Mouse (Mus musculus) liver, embryonic 16.5 days (tissue): ENCODE measurements around the gene Klf2. TPM values are rescaled to one million over a fixed set of nuclear protein-coding genes. Genes with fewer than 3 reads are reported as not detected.

ENCODE experiments used
- ATAC-seq: fragments of 200-750 bp; cut with Nextera tagmentation; 2 replicates; pipeline ENCODE4 v1.8.0; 2017; ENCODE audit warnings: low read depth, mild to moderate bottlenecking, moderate number of reproducible peaks, moderate library complexity
- H3K27ac ChIP-seq: fragments of 300-500 bp; sonication (generic); 2 replicates; pipeline ENCODE4 v1.5.1; 2014; ENCODE audit warnings: mild to moderate bottlenecking, low read length
- H3K27me3 ChIP-seq: fragments of 300-500 bp; sonication (generic); 2 replicates; pipeline ENCODE4 v1.6.1; 2014; ENCODE audit warnings: low read depth, low read length, mixed read lengths; ENCODE audit not compliant: control insufficient read depth, insufficient read depth
- H3K36me3 ChIP-seq: fragments of 300-500 bp; sonication (generic); 2 replicates; pipeline ENCODE4 v1.6.1; 2014; ENCODE audit warnings: mild to moderate bottlenecking; ENCODE audit not compliant: control insufficient read depth, insufficient read depth
- H3K4me1 ChIP-seq: fragments of 300-500 bp; sonication (generic); 2 replicates; pipeline ENCODE4 v1.6.1; 2014; ENCODE audit warnings: low read depth, low read length, mixed read lengths; ENCODE audit not compliant: control insufficient read depth
- H3K4me2 ChIP-seq: fragments of 300-500 bp; sonication (generic); 2 replicates; pipeline ENCODE4 v1.6.1; 2014; ENCODE audit warnings: low read depth, low read length, mixed read lengths
- H3K4me3 ChIP-seq: fragments of 300-500 bp; sonication (generic); 2 replicates; pipeline ENCODE4 v1.5.1; 2014; ENCODE audit warnings: low read depth, mild to moderate bottlenecking, low read length
- H3K9ac ChIP-seq: fragments of 300-500 bp; sonication (generic); 2 replicates; pipeline ENCODE4 v1.6.1; 2014; ENCODE audit warnings: low read depth, low read length
- H3K9me3 ChIP-seq: fragments of 300-500 bp; sonication (generic); replicated peaks from 2 replicates; pipeline ENCODE4 v1.6.1; 2016; ENCODE audit warnings: low read length; ENCODE audit not compliant: control insufficient read depth
- WGBS: fragments of 180-500 bp; shearing (Covaris S2); extraction: QIAGEN DNeasy Blood & Tissue Kit; methylation state at CpG from one replicate; pipeline ENCODE4 v1.1.7; 2014; ENCODE audit not compliant: insufficient replicate concordance; 5-methylcytosine and 5-hydroxymethylcytosine counted together
- polyA plus RNA-seq: library from polyadenylated mRNA; unstranded; fragments of >200 nt; fragmentation: Nextera tagmentation; extraction: Ambion mirVana; gene quantifications from 2 replicates; pipeline ENCODE4 v1.2.1, GENCODE M21; 2015

The Klf2 gene
- polyA plus RNA-seq: 1.8 and 2.0 TPM in 2 replicates

GRCm38 (mm10) chr8:72318801-72319322, at the start of gene Klf2:
TSS of gene Klf2 (plus strand) at chr8:72319033.
- H3K4me3 ChIP-seq: peak within 1 kb of the TSS; percentile 63
- peak within 1 kb of the TSS; percentile 56 for H3K9ac ChIP-seq
- H3K4me2 ChIP-seq: peak within 1 kb of the TSS; percentile 79
- peaks cover 35% of the 10 kb centered on the region for H3K27me3 ChIP-seq
- peaks cover 13% of the 10 kb centered on the region for H3K4me1 ChIP-seq
- H3K36me3 ChIP-seq: no peaks in the 10 kb centered on the region
- peak within 1 kb of the TSS; percentile 37; the same call in 1 of the 2 replicates for H3K27ac ChIP-seq
- peak; percentile 94 for ATAC-seq
- no peaks in the 10 kb centered on the region for H3K9me3 ChIP-seq
- WGBS: 0% methylated on average over 45 of the region's 46 CpGs

GRCm38 (mm10) chr8:72270606-72271005, 48.2 kb upstream of the Klf2 start:
- WGBS: 65% methylated on average over 12 of the region's 12 CpGs
- no peak overlapping the region for H3K9ac ChIP-seq

DNA sequence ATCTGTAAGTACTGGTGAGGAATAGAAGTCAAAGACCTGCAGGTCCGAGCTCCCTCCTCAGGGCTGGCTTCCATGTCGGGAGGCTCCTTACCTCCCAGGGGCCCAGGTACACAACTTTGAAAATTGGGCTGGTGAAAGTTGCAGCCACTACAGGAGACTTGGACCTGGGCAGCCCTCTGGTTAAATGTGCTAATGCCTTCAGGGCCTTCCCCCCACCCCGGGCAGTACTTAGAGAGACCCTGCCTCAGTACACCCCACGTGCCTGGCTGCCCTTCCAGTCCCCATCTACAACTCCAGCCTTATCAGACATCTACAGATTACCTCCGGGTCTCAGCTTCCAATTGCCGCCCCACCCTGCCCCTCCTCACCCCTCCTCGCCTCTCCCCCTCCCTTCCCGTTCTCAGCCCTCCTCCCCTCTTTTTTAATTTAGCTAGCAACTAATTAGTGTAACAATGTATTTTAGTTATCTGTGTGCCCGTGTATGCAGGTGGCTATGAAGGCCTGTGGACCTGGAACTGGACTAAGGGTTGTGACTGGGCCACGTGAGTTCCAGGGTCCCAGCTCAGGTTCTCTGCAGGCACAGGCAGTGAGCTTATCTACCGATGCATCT, 47.7 kb upstream of the Klf2 start:
- H3K36me3 ChIP-seq: no peaks in the 10 kb centered on the region
- no peak overlapping the region for H3K4me2 ChIP-seq
- ATAC-seq: no peak
- H3K27me3 ChIP-seq: no peaks in the 10 kb centered on the region
- H3K27ac ChIP-seq: no peak overlapping the region
- WGBS: 40% methylated on average over 11 of the region's 11 CpGs
- H3K4me1 ChIP-seq: peaks cover 16% of the 10 kb centered on the region
- H3K9ac ChIP-seq: no peak overlapping the region
- no peaks in the 10 kb centered on the region for H3K9me3 ChIP-seq
- H3K4me3 ChIP-seq: no peak overlapping the region

More at GRCm38 (mm10) chr8:72270606-72271005, 48.2 kb upstream of the Klf2 start:
- Histone ChIP-seq H3K27ac (no peak overlapping the region), H3K36me3 (no peaks in the 10 kb centered on the region), H3K4me1 (peaks cover 16% of the 10 kb centered on the region), H3K9me3 (no peaks in the 10 kb centered on the region), H3K27me3 (no peaks in the 10 kb centered on the region), H3K4me2 (no peak overlapping the region), H3K4me3 (no peak overlapping the region)
- no peak for ATAC-seq

DNA sequence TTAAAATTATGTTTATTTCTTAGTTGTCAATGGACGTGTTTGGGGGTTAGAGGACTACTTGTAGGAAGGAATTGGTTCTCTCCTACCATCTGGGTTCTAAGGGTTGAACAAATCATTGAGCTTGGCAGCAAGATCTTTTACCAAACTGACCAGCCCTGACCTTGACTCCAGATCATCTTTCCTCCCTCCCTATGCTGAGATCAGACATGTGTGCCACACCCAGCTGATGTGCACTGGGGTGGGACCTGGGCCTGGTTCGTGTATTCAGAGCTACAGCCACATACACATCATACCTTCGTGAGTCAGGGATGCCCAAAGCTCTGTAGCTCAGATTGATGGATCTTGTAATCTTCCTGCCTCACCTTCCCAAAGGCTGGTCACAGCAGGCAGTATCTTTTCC, 47.1 kb upstream of the Klf2 start:
- H3K4me2 ChIP-seq: no peak overlapping the region
- H3K4me1 ChIP-seq: peaks cover 16% of the 10 kb centered on the region
- H3K9me3 ChIP-seq: no peaks in the 10 kb centered on the region
- ATAC-seq: no peak
- H3K27me3 ChIP-seq: no peaks in the 10 kb centered on the region
- no peak overlapping the region for H3K27ac ChIP-seq
- no peaks in the 10 kb centered on the region for H3K36me3 ChIP-seq
- H3K4me3 ChIP-seq: no peak overlapping the region
- WGBS: 46% methylated on average over 3 of the region's 3 CpGs
- no peak overlapping the region for H3K9ac ChIP-seq

DNA sequence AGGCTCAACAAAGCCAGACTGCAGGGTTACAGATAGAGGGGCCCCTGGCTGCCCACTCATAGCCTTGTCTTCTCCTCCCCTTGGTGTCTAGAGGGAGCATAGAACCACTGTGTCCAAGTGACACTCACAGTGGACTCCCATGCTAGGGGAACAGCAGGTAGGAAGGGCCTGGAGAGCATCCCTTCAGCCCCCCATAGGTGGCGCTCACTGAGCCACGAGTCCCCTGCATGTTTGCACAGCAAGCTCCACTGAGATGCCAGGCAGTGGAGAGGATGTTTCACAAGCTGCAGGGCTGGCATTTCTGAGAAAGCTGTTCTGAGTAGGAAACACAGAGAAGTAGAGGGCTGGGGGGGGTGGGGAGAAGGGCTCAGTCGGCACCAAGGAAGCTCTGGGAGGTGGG, 46.5 kb upstream of the Klf2 start:
- Histone ChIP-seq H3K27ac (no peak overlapping the region), H3K27me3 (no peaks in the 10 kb centered on the region), H3K4me2 (no peak overlapping the region), H3K4me3 (no peak overlapping the region), H3K9me3 (no peaks in the 10 kb centered on the region), H3K9ac (no peak overlapping the region), H3K36me3 (no peaks in the 10 kb centered on the region), H3K4me1 (peaks cover 20% of the 10 kb centered on the region)
- whole genome bisulfite sequencing: 5% methylated on average over 3 of the region's 3 CpGs
- ATAC-seq: peak; percentile 17; the same call in 1 of the 2 replicates

DNA sequence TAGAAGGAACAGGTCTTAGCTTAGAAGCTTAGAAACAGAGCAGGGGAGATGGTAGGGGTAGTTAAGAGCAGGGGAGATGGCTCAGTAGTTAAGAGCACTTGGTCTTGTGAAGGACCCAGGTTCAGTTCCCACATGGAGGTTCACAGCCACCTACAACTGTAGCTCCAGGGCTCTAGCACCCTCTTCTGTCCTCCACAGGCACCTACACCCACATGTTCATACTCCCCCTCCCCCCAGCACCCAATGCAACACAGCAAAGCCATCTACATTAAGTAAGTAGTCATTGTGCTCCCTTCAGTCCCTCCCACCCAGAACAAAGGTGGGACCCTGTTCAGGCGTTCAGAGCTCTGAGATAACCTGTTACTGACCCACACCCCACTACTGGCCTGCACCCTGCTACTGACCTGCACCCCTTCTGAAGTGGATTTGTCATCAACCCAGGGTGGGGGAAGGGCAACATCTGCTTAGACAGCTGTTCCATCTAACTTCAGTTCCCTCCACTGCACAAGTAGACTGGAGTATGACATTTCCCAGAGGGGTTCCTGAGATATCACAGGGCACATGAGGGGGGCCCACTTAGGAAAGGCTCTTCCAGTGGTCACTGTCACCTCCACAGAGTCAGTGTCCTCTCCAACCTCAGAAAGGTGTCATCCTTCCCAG, 45.6 kb upstream of the Klf2 start:
- 59% methylated on average over 1 of the region's 1 CpGs for WGBS
- no peaks in the 10 kb centered on the region for H3K36me3 ChIP-seq
- no peak overlapping the region for H3K9ac ChIP-seq
- no peaks in the 10 kb centered on the region for H3K9me3 ChIP-seq
- H3K27me3 ChIP-seq: no peaks in the 10 kb centered on the region
- no peak overlapping the region for H3K4me2 ChIP-seq
- H3K4me1 ChIP-seq: peaks cover 20% of the 10 kb centered on the region
- no peak for ATAC-seq
- no peak overlapping the region for H3K27ac ChIP-seq
- H3K4me3 ChIP-seq: no peak overlapping the region

- H3K36me3 ChIP-seq: no peaks in the 10 kb centered on the region
These were observed 45.0 kb upstream of the Klf2 start for GRCm38 (mm10) chr8:72273807-72274206.

GRCm38 (mm10) chr8:72277244-72277643, 41.6 kb upstream of the Klf2 start:
- ATAC-seq: peak; percentile 59
- WGBS: 16% methylated on average over 3 of the region's 3 CpGs

More at GRCm38 (mm10) chr8:72273807-72274206, 45.0 kb upstream of the Klf2 start:
- Histone ChIP-seq H3K4me3 (no peak overlapping the region), H3K4me2 (no peak overlapping the region), H3K27ac (no peak overlapping the region), H3K27me3 (no peaks in the 10 kb centered on the region), H3K9ac (no peak overlapping the region), H3K9me3 (no peaks in the 10 kb centered on the region), H3K4me1 (peaks cover 16% of the 10 kb centered on the region; the same call in 1 of the 2 replicates)
- 29% methylated on average over 5 of the region's 5 CpGs for WGBS
- no peak for ATAC-seq

GRCm38 (mm10) chr8:72279151-72279550, 39.7 kb upstream of the Klf2 start:
- no peak overlapping the region for H3K27ac ChIP-seq
- H3K9ac ChIP-seq: no peak overlapping the region
- peaks cover 7% of the 10 kb centered on the region; the same call in 1 of the 2 replicates for H3K4me1 ChIP-seq
- WGBS: 62% methylated on average over 7 of the region's 7 CpGs
- H3K36me3 ChIP-seq: no peaks in the 10 kb centered on the region
- H3K4me3 ChIP-seq: no peak overlapping the region
- no peaks in the 10 kb centered on the region for H3K9me3 ChIP-seq
- no peak overlapping the region for H3K4me2 ChIP-seq
- no peak for ATAC-seq
- H3K27me3 ChIP-seq: no peaks in the 10 kb centered on the region

More at GRCm38 (mm10) chr8:72277244-72277643, 41.6 kb upstream of the Klf2 start:
- no peaks in the 10 kb centered on the region for H3K9me3 ChIP-seq
- peaks cover 7% of the 10 kb centered on the region; the same call in 1 of the 2 replicates for H3K4me1 ChIP-seq
- no peak overlapping the region for H3K27ac ChIP-seq
- no peaks in the 10 kb centered on the region for H3K36me3 ChIP-seq
- no peak overlapping the region for H3K9ac ChIP-seq
- H3K4me2 ChIP-seq: no peak overlapping the region
- H3K4me3 ChIP-seq: no peak overlapping the region
- no peaks in the 10 kb centered on the region for H3K27me3 ChIP-seq
